Mouse (Mus musculus) forebrain, embryonic 10.5 days (tissue): ENCODE data around the gene Olfr1228. TPM values are rescaled to one million over a fixed set of nuclear protein-coding genes. Genes with fewer than 3 reads are reported as not detected.

Experiments used
- DNase-seq: peaks from one replicate; pipeline ENCODE4 v3.0.0-alpha.2; 2017; ENCODE audit warnings: low spot score; ENCODE audit errors: extremely low spot score
- H3K27ac ChIP-seq: fragments of 300-500 bp; sonication (generic); 2 replicates; pipeline ENCODE4 v1.5.1; 2016; ENCODE audit warnings: mild to moderate bottlenecking
- H3K27me3 ChIP-seq: fragments of 300-500 bp; sonication (generic); 2 replicates; pipeline ENCODE4 v1.6.1; 2016; ENCODE audit warnings: mild to moderate bottlenecking; ENCODE audit not compliant: poor library complexity, severe bottlenecking
- H3K36me3 ChIP-seq: fragments of 300-500 bp; sonication (generic); replicated peaks from 2 replicates; pipeline ENCODE4 v1.6.1; 2016; ENCODE audit warnings: mild to moderate bottlenecking, moderate library complexity
- H3K4me1 ChIP-seq: fragments of 300-500 bp; sonication (generic); 2 replicates; pipeline ENCODE4 v1.6.1; 2016
- H3K4me3 ChIP-seq: fragments of 300-500 bp; sonication (generic); 2 replicates; pipeline ENCODE4 v1.5.1; 2016; ENCODE audit warnings: mild to moderate bottlenecking, moderate library complexity
- H3K9me3 ChIP-seq: fragments of 300-500 bp; sonication (generic); 2 replicates; pipeline ENCODE4 v1.6.1; 2016; ENCODE audit warnings: mild to moderate bottlenecking, moderate library complexity
- WGBS: fragments of 180-500 bp; shearing (Covaris S2); methylation state at CpG from one replicate; pipeline ENCODE4 v1.1.7; 2016; 5-methylcytosine and 5-hydroxymethylcytosine counted together
- polyA plus RNA-seq: library from polyadenylated mRNA; unstranded; fragments of >200 nt; fragmentation: Nextera tagmentation; extraction: Ambion mirVana; gene quantifications from 2 replicates; pipeline ENCODE4 v1.2.1, GENCODE M21; 2016

Gene Olfr1228
- polyA plus RNA-seq, result not detected in 2 replicates

GRCm38 (mm10) chr2:89253962-89254361, at the start of gene Olfr1228:
TSS of gene Olfr1228 (minus strand) at chr2:89254062.
- no peak for DNase-seq
- no peak within 1 kb of the TSS for H3K4me3 ChIP-seq
- H3K27me3 ChIP-seq, result no peaks in the 10 kb centered on the region
- no peak within 1 kb of the TSS for H3K27ac ChIP-seq
- no peaks in the 10 kb centered on the region for H3K4me1 ChIP-seq
- H3K36me3 ChIP-seq, result no peaks in the 10 kb centered on the region
- no peaks in the 10 kb centered on the region for H3K9me3 ChIP-seq

- Histone ChIP-seq H3K27me3 (no peaks in the 10 kb centered on the region), H3K27ac (no peak within 1 kb of the TSS), H3K9me3 (no peaks in the 10 kb centered on the region), H3K4me3 (no peak within 1 kb of the TSS), H3K4me1 (no peaks in the 10 kb centered on the region), H3K36me3 (no peaks in the 10 kb centered on the region)
- WGBS, result 87% methylated on average over 1 of the region's 1 CpGs
- no peak for DNase-seq
These were observed 43.3 kb upstream of the Olfr1228 start, which contains the start of gene Olfr1230 for GRCm38 (mm10) chr2:89297168-89297567. TSS of gene Olfr1230 (minus strand) at chr2:89297268.

DNA sequence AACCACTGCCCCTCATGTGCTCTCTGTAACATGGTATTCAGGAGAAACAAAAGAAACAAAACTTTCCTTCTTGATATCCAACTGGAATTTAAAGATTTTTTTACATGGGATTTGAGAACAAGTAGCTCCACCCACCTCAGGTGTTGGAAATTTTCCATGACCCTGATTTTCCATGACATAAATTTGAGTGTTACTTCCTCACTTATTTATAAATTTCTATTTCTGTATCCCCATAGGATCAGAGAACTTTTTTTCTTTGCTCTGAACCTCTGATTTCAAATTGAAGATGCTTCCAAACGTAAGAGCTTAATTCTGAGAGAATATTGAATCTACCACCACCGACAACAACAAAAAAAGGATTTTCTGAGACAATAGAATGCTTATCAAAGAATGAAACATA, 34.1 kb upstream of the Olfr1228 start, which contains the start of gene Olfr1229:
TSS of gene Olfr1229 (minus strand) at position 101 of the 400 bp plus-strand sequence.
- no peaks in the 10 kb centered on the region for H3K36me3 ChIP-seq
- DNase-seq, result no peak
- no peaks in the 10 kb centered on the region for H3K27me3 ChIP-seq
- H3K9me3 ChIP-seq, result no peaks in the 10 kb centered on the region
- WGBS, result 85% methylated on average over 2 of the region's 2 CpGs
- H3K27ac ChIP-seq, result no peak within 1 kb of the TSS
- H3K4me3 ChIP-seq, result no peak within 1 kb of the TSS
- no peaks in the 10 kb centered on the region for H3K4me1 ChIP-seq

- 71% methylated on average over 2 of the region's 2 CpGs for WGBS
- Histone ChIP-seq H3K9me3 (no peaks in the 10 kb centered on the region), H3K36me3 (no peaks in the 10 kb centered on the region), H3K4me3 (no peak within 1 kb of the TSS), H3K27ac (no peak within 1 kb of the TSS), H3K4me1 (no peaks in the 10 kb centered on the region), H3K27me3 (no peaks in the 10 kb centered on the region)
- DNase-seq, result no peak
These were observed 53.9 kb downstream of the Olfr1228 start, which contains the start of gene Olfr1226 for GRCm38 (mm10) chr2:89199948-89200347. TSS of gene Olfr1226 (minus strand) at chr2:89200048.

Other genes with a start within 250 kb of the Olfr1228 start
- gene Olfr1215, start 247.1 kb downstream of the Olfr1228 start, polyA plus RNA-seq, result not detected in 2 replicates
- not detected in 2 replicates for gene Olfr1216, start 235.7 kb downstream of the Olfr1228 start, polyA plus RNA-seq
- not detected in 2 replicates for gene Olfr1217, start 222.0 kb downstream of the Olfr1228 start, polyA plus RNA-seq
- not detected in 2 replicates for gene Olfr1218, start 192.9 kb downstream of the Olfr1228 start, polyA plus RNA-seq
- gene Olfr1219, start 170.5 kb downstream of the Olfr1228 start, polyA plus RNA-seq, result not detected in 2 replicates
- gene Olfr1220, start 147.2 kb downstream of the Olfr1228 start, polyA plus RNA-seq, result not detected in 2 replicates
- gene Olfr1221, start 136.8 kb downstream of the Olfr1228 start, polyA plus RNA-seq, result not detected in 2 replicates
- not detected in 2 replicates for gene Olfr1222, start 121.0 kb downstream of the Olfr1228 start, polyA plus RNA-seq
- gene Olfr1223, start 102.5 kb downstream of the Olfr1228 start, polyA plus RNA-seq, result not detected in 2 replicates
- not detected in 2 replicates for gene Olfr1224-ps1, start 90.0 kb downstream of the Olfr1228 start, polyA plus RNA-seq
- not detected in 2 replicates for gene Olfr1225, start 79.4 kb downstream of the Olfr1228 start, polyA plus RNA-seq
- gene Olfr1226, start 54.0 kb downstream of the Olfr1228 start, polyA plus RNA-seq, result not detected in 2 replicates
- not detected in 2 replicates for gene Olfr1229, start 34.0 kb upstream of the Olfr1228 start, polyA plus RNA-seq
- not detected in 2 replicates for gene Olfr1230, start 43.2 kb upstream of the Olfr1228 start, polyA plus RNA-seq
- gene Olfr1231, start 53.0 kb upstream of the Olfr1228 start, polyA plus RNA-seq, result not detected in 2 replicates
- gene Olfr1232, start 75.6 kb upstream of the Olfr1228 start, polyA plus RNA-seq, result not detected in 2 replicates
- gene Olfr1233, start 88.3 kb upstream of the Olfr1228 start, polyA plus RNA-seq, result not detected in 2 replicates
- not detected in 2 replicates for gene Olfr1234, start 110.8 kb upstream of the Olfr1228 start, polyA plus RNA-seq
- not detected in 2 replicates for gene Olfr1238, start 155.6 kb upstream of the Olfr1228 start, polyA plus RNA-seq
- gene Olfr1239, start 166.3 kb upstream of the Olfr1228 start, polyA plus RNA-seq, result not detected in 2 replicates
- gene Olfr1240, start 188.9 kb upstream of the Olfr1228 start, polyA plus RNA-seq, result not detected in 2 replicates
- gene Olfr1241, start 233.1 kb upstream of the Olfr1228 start, polyA plus RNA-seq, result not detected in 2 replicates
- not detected in 2 replicates for gene Olfr1242, start 244.3 kb upstream of the Olfr1228 start, polyA plus RNA-seq